Mouse (Mus musculus) thymus, adult 2 months (tissue): ENCODE data around the gene Fbxo47. TPM values are rescaled to one million over a fixed set of nuclear protein-coding genes. Genes with fewer than 3 reads are reported as not detected.

ENCODE experiments used
- DNase-seq: peaks from one replicate; pipeline ENCODE4 v3.0.0; 2021
- H3K27ac ChIP-seq: fragments of 200-500 bp; 2 replicates; pipeline ENCODE4 v1.5.1; 2012; ENCODE audit warnings: low read length, control low read depth; ENCODE audit not compliant: control insufficient read depth, insufficient read depth
- H3K27me3 ChIP-seq: fragments of 200-500 bp; 2 replicates; pipeline ENCODE4 v1.6.1; 2012; ENCODE audit warnings: mild to moderate bottlenecking, low read length, moderate library complexity, mixed read lengths; ENCODE audit not compliant: control insufficient read depth, insufficient read depth
- H3K36me3 ChIP-seq: fragments of 200-500 bp; 2 replicates; pipeline ENCODE4 v1.6.1; 2012; ENCODE audit warnings: mild to moderate bottlenecking, low read length, moderate library complexity; ENCODE audit not compliant: control insufficient read depth, insufficient read depth
- H3K4me1 ChIP-seq: fragments of 200-500 bp; replicated peaks from 2 replicates; pipeline ENCODE4 v1.6.1; 2012; ENCODE audit warnings: low read length; ENCODE audit not compliant: control insufficient read depth, insufficient read depth
- H3K4me3 ChIP-seq: fragments of 200-500 bp; 2 replicates; pipeline ENCODE4 v1.5.1; 2012; ENCODE audit warnings: mild to moderate bottlenecking, low read length, control low read depth, moderate library complexity; ENCODE audit not compliant: control insufficient read depth, insufficient read depth
- CTCF ChIP-seq: fragments of 200-500 bp; IDR thresholded peaks from 2 replicates; pipeline ENCODE4 v1.5.1; 2012; ENCODE audit warnings: mild to moderate bottlenecking, control low read depth, low read length, moderate library complexity, borderline replicate concordance; ENCODE audit not compliant: control insufficient read depth, poor library complexity, insufficient read depth; ENCODE audit errors: extremely low read depth
- POLR2A ChIP-seq: fragments of 200-500 bp; IDR thresholded peaks from 2 replicates; pipeline ENCODE4 v1.6.1; 2012; ENCODE audit warnings: mild to moderate bottlenecking, low read length, control low read depth, moderate library complexity; ENCODE audit not compliant: control insufficient read depth, poor library complexity, insufficient read depth; ENCODE audit errors: extremely low read depth
- WGBS: fragments of 180-500 bp; shearing (Covaris S2); methylation state at CpG from one replicate; pipeline ENCODE4 v1.1.7; 2018; 5-methylcytosine and 5-hydroxymethylcytosine counted together
- polyA plus RNA-seq: library from polyadenylated mRNA; depleted of rRNA; stranded (reverse); fragments of >200 nt; gene quantifications from 2 replicates; pipeline ENCODE4 v1.2.3, GENCODE M21; 2012

Gene Fbxo47
- polyA plus RNA-seq, 1 experiment, result 0.19 TPM

GRCm38 (mm10) chr11:97915471-97915870 lies 31.5 kb upstream of the Fbxo47 start:
- TF ChIP-seq POLR2A (no peak), CTCF (no peak)
- H3K36me3 ChIP-seq, result no peaks in the 10 kb centered on the region
- DNase-seq, result no peak
- H3K27ac ChIP-seq, result no peak overlapping the region
- H3K4me1 ChIP-seq, result no peaks in the 10 kb centered on the region
- no peaks in the 10 kb centered on the region for H3K27me3 ChIP-seq
- WGBS, result 93% methylated on average over 2 of the region's 2 CpGs
- no peak overlapping the region for H3K4me3 ChIP-seq

GRCm38 (mm10) chr11:97913111-97913510 lies 29.2 kb upstream of the Fbxo47 start:
- Histone ChIP-seq H3K27me3 (no peaks in the 10 kb centered on the region), H3K4me1 (no peaks in the 10 kb centered on the region), H3K36me3 (no peaks in the 10 kb centered on the region), H3K4me3 (no peak overlapping the region), H3K27ac (no peak overlapping the region)
- 95% methylated on average over 14 of the region's 14 CpGs for WGBS
- no peak for TF ChIP-seq CTCF
- no peak for DNase-seq

GRCm38 (mm10) chr11:97908634-97909348 lies 24.8 kb upstream of the Fbxo47 start:
- Histone ChIP-seq H3K27me3 (no peaks in the 10 kb centered on the region), H3K4me1 (peaks cover 5% of the 10 kb centered on the region), H3K27ac (no peak overlapping the region), H3K36me3 (no peaks in the 10 kb centered on the region), H3K4me3 (no peak overlapping the region)
- no peak for DNase-seq
- TF ChIP-seq POLR2A, result no peak
- no peak for TF ChIP-seq CTCF
- 91% methylated on average over 11 of the region's 11 CpGs for WGBS

- Histone ChIP-seq H3K27me3 (no peaks in the 10 kb centered on the region), H3K36me3 (no peaks in the 10 kb centered on the region), H3K4me1 (peaks cover 5% of the 10 kb centered on the region), H3K4me3 (no peak overlapping the region), H3K27ac (no peak overlapping the region)
- TF ChIP-seq CTCF (no peak), POLR2A (no peak)
- WGBS, result 78% methylated on average over 5 of the region's 5 CpGs
- no peak for DNase-seq
These were observed 24.0 kb upstream of the Fbxo47 start for GRCm38 (mm10) chr11:97907935-97908334.

GRCm38 (mm10) chr11:97906905-97907304 lies 23.0 kb upstream of the Fbxo47 start:
- Histone ChIP-seq H3K27me3 (no peaks in the 10 kb centered on the region), H3K27ac (no peak overlapping the region), H3K36me3 (no peaks in the 10 kb centered on the region), H3K4me1 (peaks cover 5% of the 10 kb centered on the region), H3K4me3 (no peak overlapping the region)
- WGBS, result 95% methylated on average over 9 of the region's 9 CpGs
- DNase-seq, result no peak
- TF ChIP-seq POLR2A, result no peak
- TF ChIP-seq CTCF, result no peak

- no peak for TF ChIP-seq POLR2A
- TF ChIP-seq CTCF, result no peak
- Histone ChIP-seq H3K27me3 (no peaks in the 10 kb centered on the region), H3K36me3 (no peaks in the 10 kb centered on the region), H3K4me3 (no peak overlapping the region), H3K27ac (no peak overlapping the region), H3K4me1 (peaks cover 5% of the 10 kb centered on the region)
- 95% methylated on average over 2 of the region's 2 CpGs for WGBS
- DNase-seq, result no peak
These were observed 22.0 kb upstream of the Fbxo47 start for GRCm38 (mm10) chr11:97905941-97906340.

- no peak for TF ChIP-seq CTCF
- TF ChIP-seq POLR2A, result no peak
- WGBS, result 81% methylated on average over 2 of the region's 2 CpGs
- peak; percentile 5 for DNase-seq
- H3K36me3 ChIP-seq, result no peaks in the 10 kb centered on the region
- no peak overlapping the region for H3K4me3 ChIP-seq
- H3K27ac ChIP-seq, result no peak overlapping the region
- H3K27me3 ChIP-seq, result no peaks in the 10 kb centered on the region
- peaks cover 5% of the 10 kb centered on the region for H3K4me1 ChIP-seq
These were observed 21.6 kb upstream of the Fbxo47 start for GRCm38 (mm10) chr11:97905540-97905939.
